Mouse (Mus musculus): Measurements from ENCODE around the gene Fam102a. TPM values are rescaled to one million over a fixed set of nuclear protein-coding genes. Genes with fewer than 3 reads are reported as not detected.

The Fam102a gene
- polyA plus RNA-seq, 1 experiment from 2014 or later = 7.0 TPM

Other genes with a start within 250 kb of the Fam102a start
- 27.5 and 31.3 TPM in 2 replicates for gene Golga2, start 247.9 kb upstream of the Fam102a start, polyA plus RNA-seq (2015; fragmentation: Nextera tagmentation; extraction: Ambion mirVana)
- 421 and 448 TPM in 2 replicates for gene Swi5, start 247.3 kb upstream of the Fam102a start, polyA plus RNA-seq (2015; fragmentation: Nextera tagmentation; extraction: Ambion mirVana)
- 43.8 and 44.8 TPM in 2 replicates for gene Ciz1, start 183.0 kb upstream of the Fam102a start, polyA plus RNA-seq (2015; fragmentation: Nextera tagmentation; extraction: Ambion mirVana)
- 72.4 and 86.9 TPM in 2 replicates for gene Dnm1, start 182.0 kb upstream of the Fam102a start, polyA plus RNA-seq (2015; fragmentation: Nextera tagmentation; extraction: Ambion mirVana)
- 163 and 195 TPM in 2 replicates for gene 1110008P14Rik, start 153.4 kb upstream of the Fam102a start, polyA plus RNA-seq (2015; fragmentation: Nextera tagmentation; extraction: Ambion mirVana)
- 0.95 and 1.1 TPM in 2 replicates for gene Lcn2, start 147.1 kb upstream of the Fam102a start, polyA plus RNA-seq (2015; fragmentation: Nextera tagmentation; extraction: Ambion mirVana)
- gene Ptges2, start 139.4 kb upstream of the Fam102a start, polyA plus RNA-seq (2015; fragmentation: Nextera tagmentation; extraction: Ambion mirVana) = 47.3 and 52.1 TPM in 2 replicates
- gene Naif1, start 84.9 kb upstream of the Fam102a start, polyA plus RNA-seq (2015; fragmentation: Nextera tagmentation; extraction: Ambion mirVana) = 4.4 and 5.3 TPM in 2 replicates
- gene Slc25a25, start 83.9 kb upstream of the Fam102a start, polyA plus RNA-seq (2015; fragmentation: Nextera tagmentation; extraction: Ambion mirVana) = 51.4 and 58.8 TPM in 2 replicates
- gene Dpm2, start 35.5 kb downstream of the Fam102a start, polyA plus RNA-seq (2015; fragmentation: Nextera tagmentation; extraction: Ambion mirVana) = 141 and 147 TPM in 2 replicates
- gene Pip5kl1, start 39.5 kb downstream of the Fam102a start, polyA plus RNA-seq (2015; fragmentation: Nextera tagmentation; extraction: Ambion mirVana) = 16.3 and 17.8 TPM in 2 replicates
- 0.59 and 0.99 TPM in 2 replicates for gene 9430097D07Rik, start 40.4 kb downstream of the Fam102a start, polyA plus RNA-seq (2015; fragmentation: Nextera tagmentation; extraction: Ambion mirVana)
- gene St6galnac4, start 51.8 kb downstream of the Fam102a start, polyA plus RNA-seq (2015; fragmentation: Nextera tagmentation; extraction: Ambion mirVana) = 43.9 and 44.6 TPM in 2 replicates
- 13.5 and 14.4 TPM in 2 replicates for gene St6galnac6, start 64.4 kb downstream of the Fam102a start, polyA plus RNA-seq (2015; fragmentation: Nextera tagmentation; extraction: Ambion mirVana)
- 88.5 and 103 TPM in 2 replicates for gene Ak1, start 86.4 kb downstream of the Fam102a start, polyA plus RNA-seq (2015; fragmentation: Nextera tagmentation; extraction: Ambion mirVana)
- 29.6 and 40.5 TPM in 2 replicates for gene Eng, start 111.3 kb downstream of the Fam102a start, polyA plus RNA-seq (2015; fragmentation: Nextera tagmentation; extraction: Ambion mirVana)
- gene Fpgs, start 168.8 kb downstream of the Fam102a start, polyA plus RNA-seq (2015; fragmentation: Nextera tagmentation; extraction: Ambion mirVana) = 19.3 and 20.6 TPM in 2 replicates
- gene Cdk9, start 177.7 kb downstream of the Fam102a start, polyA plus RNA-seq (2015; fragmentation: Nextera tagmentation; extraction: Ambion mirVana) = 63.0 and 82.4 TPM in 2 replicates
- gene Sh2d3c, start 185.7 kb downstream of the Fam102a start, polyA plus RNA-seq (2015; fragmentation: Nextera tagmentation; extraction: Ambion mirVana) = 50.1 and 51.5 TPM in 2 replicates
- 2.9 and 3.6 TPM in 2 replicates for gene 6330409D20Rik, start 205.7 kb downstream of the Fam102a start, polyA plus RNA-seq (2015; fragmentation: Nextera tagmentation; extraction: Ambion mirVana)
- gene Tor2a, start 221.9 kb downstream of the Fam102a start, polyA plus RNA-seq (2015; fragmentation: Nextera tagmentation; extraction: Ambion mirVana) = 54.4 and 60.6 TPM in 2 replicates
- 0.50 and 0.70 TPM in 2 replicates for gene Ttc16, start 240.3 kb downstream of the Fam102a start, polyA plus RNA-seq (2015; fragmentation: Nextera tagmentation; extraction: Ambion mirVana)
- 6.1 and 7.5 TPM in 2 replicates for gene Ptrh1, start 240.5 kb downstream of the Fam102a start, polyA plus RNA-seq (2015; fragmentation: Nextera tagmentation; extraction: Ambion mirVana)
- gene Cfap157, start 249.1 kb downstream of the Fam102a start, polyA plus RNA-seq (2015; fragmentation: Nextera tagmentation; extraction: Ambion mirVana) = 1.1 and 2.1 TPM in 2 replicates